8 mouse cellular contexts compared by ENCODE assay signal in genomic region chr7:128740334-128740733, GRCm38 (mm10). TPM values are rescaled to one million over a fixed set of nuclear protein-coding genes. Genes with fewer than 3 reads are reported as not detected.
DNase-seq lines count a peak whose midpoint lies in the region; ATAC-seq and TF ChIP-seq lines count a peak whose summit lies in the region.

TSS of gene Mcmbp (minus strand) at chr7:128740495.

- H3ac ChIP-seq in myocyte (ENCODE audit: control insufficient read depth, insufficient read length): peak within 1 kb of the TSS; percentile 35

- peak within 1 kb of the TSS; percentile 85 for H3K27ac ChIP-seq in heart, embryonic 11.5 days (ENCODE audit: low read depth, low read length)
- H3K27ac ChIP-seq in kidney, embryonic 16.5 days (ENCODE audit: low read length): peak within 1 kb of the TSS; percentile 88
- peak within 1 kb of the TSS; percentile 60 for H3K27ac ChIP-seq in liver, adult 2 months (replicated peaks; ENCODE audit: insufficient read depth, low read depth, low read length)

- peaks cover 30% of the 10 kb centered on the region; the same call in 1 of the 2 replicates for H3K79me2 ChIP-seq in liver, adult 2 months (ENCODE audit: control insufficient read depth, insufficient read depth, low read length)
- peaks cover 48% of the 10 kb centered on the region for H3K79me2 ChIP-seq in myocyte (ENCODE audit: control insufficient read depth, insufficient read depth)

- WGBS in heart, embryonic 11.5 days (ENCODE audit: insufficient replicate concordance): under 1% methylated on average over 32 of the region's 35 CpGs
- under 1% methylated on average over 34 of the region's 35 CpGs for WGBS in kidney, embryonic 16.5 days
- WGBS in liver, adult 2 months: under 1% methylated on average over 34 of the region's 35 CpGs

- H3K9ac ChIP-seq in heart, embryonic 11.5 days (ENCODE audit: low read depth, low read length): peak within 1 kb of the TSS; percentile 94
- H3K9ac ChIP-seq in kidney, embryonic 16.5 days (replicated peaks; ENCODE audit: low read length): peak within 1 kb of the TSS; percentile 99
- peak within 1 kb of the TSS; percentile 92 for H3K9ac ChIP-seq in liver, adult 2 months (ENCODE audit: low read depth, low read length)

- no peaks in the 10 kb centered on the region for H3K36me3 ChIP-seq in heart, embryonic 11.5 days (ENCODE audit: control insufficient read depth, insufficient read depth, low read length)
- 0 out of 2 replicates have a peak, but pooled peaks cover 2% of the 10 kb centered on the region for H3K36me3 ChIP-seq in kidney, embryonic 16.5 days (ENCODE audit: insufficient read depth, low read length)
- no peaks in the 10 kb centered on the region for H3K36me3 ChIP-seq in liver, adult 2 months (ENCODE audit: control insufficient read depth, insufficient read depth, low read length)
- H3K36me3 ChIP-seq in myocyte (ENCODE audit: control insufficient read depth, insufficient read depth): no peaks in the 10 kb centered on the region
- H3K36me3 ChIP-seq in splenic B cell, adult 2 months (ENCODE audit: control insufficient read depth, insufficient read depth, low read length, poor library complexity, severe bottlenecking): no peaks in the 10 kb centered on the region

- DNase-seq in B cell, adult 2 months: peak; percentile 96 to 97
- DNase-seq in brain, adult 2 months (ENCODE audit: low read depth, low spot score): peak; percentile 97
- DNase-seq in liver, adult 2 months (ENCODE audit: extremely low read depth, low read depth, low spot score): peak; percentile 72
- DNase-seq in splenic B cell, adult 2 months (ENCODE audit: low read depth, low spot score): peak; percentile 95

- no peak for TF ChIP-seq CTCF in liver, adult 2 months (IDR thresholded peaks at IDR 0.05; ENCODE audit: low read depth, low read length)

- H3K4me2 ChIP-seq in heart, embryonic 11.5 days: peak within 1 kb of the TSS; percentile 94
- H3K4me2 ChIP-seq in kidney, embryonic 16.5 days (replicated peaks; ENCODE audit: low read depth, low read length): peak within 1 kb of the TSS; percentile 89
- H3K4me2 ChIP-seq in myocyte (ENCODE audit: low read depth): peak within 1 kb of the TSS; percentile 99

- peaks cover 15% of the 10 kb centered on the region for H3K4me1 ChIP-seq in heart, embryonic 11.5 days (ENCODE audit: control insufficient read depth, insufficient read depth, low read length)
- peaks cover 19% of the 10 kb centered on the region for H3K4me1 ChIP-seq in kidney, embryonic 16.5 days (ENCODE audit: insufficient read depth, low read length)
- peaks cover 22% of the 10 kb centered on the region for H3K4me1 ChIP-seq in liver, adult 2 months (ENCODE audit: control insufficient read depth, insufficient read depth, low read length)

- H3K27me3 ChIP-seq in heart, embryonic 11.5 days (ENCODE audit: control insufficient read depth, insufficient read depth, low read length): no peaks in the 10 kb centered on the region
- no peaks in the 10 kb centered on the region for H3K27me3 ChIP-seq in kidney, embryonic 16.5 days (ENCODE audit: insufficient read depth, low read length)
- no peaks in the 10 kb centered on the region for H3K27me3 ChIP-seq in liver, adult 2 months (ENCODE audit: control insufficient read depth, insufficient read depth, low read length)
- H3K27me3 ChIP-seq in myocyte (ENCODE audit: control insufficient read depth, insufficient read depth, insufficient read length): no peaks in the 10 kb centered on the region
- H3K27me3 ChIP-seq in splenic B cell, adult 2 months (ENCODE audit: control insufficient read depth, insufficient read depth, low read length, poor library complexity, severe bottlenecking): no peaks in the 10 kb centered on the region

- peak within 1 kb of the TSS; percentile 97 for H3K4me3 ChIP-seq in heart, embryonic 11.5 days (ENCODE audit: low read depth, low read length)
- peak within 1 kb of the TSS; percentile 99 for H3K4me3 ChIP-seq in kidney, embryonic 16.5 days (ENCODE audit: low read length)
- peak within 1 kb of the TSS; percentile 98 for H3K4me3 ChIP-seq in liver, adult 2 months (ENCODE audit: insufficient read depth, low read depth, low read length)
- H3K4me3 ChIP-seq in myocyte: peak within 1 kb of the TSS; percentile 49

- no peaks in the 10 kb centered on the region for H3K9me3 ChIP-seq in heart, embryonic 11.5 days (replicated peaks; ENCODE audit: control insufficient read depth, low read length)
- no peaks in the 10 kb centered on the region for H3K9me3 ChIP-seq in kidney, embryonic 16.5 days (ENCODE audit: low read length)

- peak; percentile 85 for ATAC-seq in erythroblast, adult 5-6 weeks (replicated peaks; ENCODE audit: low FRiP score, poor library complexity, severe bottlenecking)
- peak; percentile 88 for ATAC-seq in heart, embryonic 11.5 days (replicated peaks; ENCODE audit: insufficient number of reproducible peaks, low FRiP score, low TSS enrichment)
- ATAC-seq in kidney, embryonic 16.5 days (ENCODE audit: low FRiP score, low TSS enrichment): peak; percentile 88

- peak; percentile 71; the same call in 1 of the 2 replicates for TF ChIP-seq POLR2A in liver, adult 2 months (IDR thresholded peaks at IDR 0.05; ENCODE audit: extremely low read depth, insufficient read depth, low read length)
- peak; percentile 88 for TF ChIP-seq POLR2A in myocyte (IDR thresholded peaks at IDR 0.05; ENCODE audit: insufficient read length, low read depth)

TF ChIP-seq in myocyte, 11 proteins besides CTCF, POLR2A, EP300 and RAD21:
- no peak for TF ChIP-seq TCF3 (IDR thresholded peaks at IDR 0.05; ENCODE audit: insufficient read length, low read depth)
- TF ChIP-seq REST (IDR thresholded peaks at IDR 0.05; ENCODE audit: insufficient read depth, insufficient read length): no peak
- no peak for TF ChIP-seq TCF12 (IDR thresholded peaks at IDR 0.05; ENCODE audit: insufficient read depth, poor library complexity, severe bottlenecking)
- TF ChIP-seq MYOD1 (IDR thresholded peaks at IDR 0.05; ENCODE audit: control insufficient read depth in 1 of 3, insufficient read length in 2 of 3, low read depth in 2 of 3): peak in 1 of 3 experiments; percentile 41
- TF ChIP-seq MAX (IDR thresholded peaks at IDR 0.05; ENCODE audit: low read depth): no peak
- no peak for TF ChIP-seq SRF (IDR thresholded peaks at IDR 0.05; ENCODE audit: control insufficient read depth, insufficient read length, low read depth)
- TF ChIP-seq E2F4 (IDR thresholded peaks at IDR 0.05; ENCODE audit: insufficient read depth): peak; percentile 51
- TF ChIP-seq CEBPB (IDR thresholded peaks at IDR 0.05; ENCODE audit: insufficient read depth, poor library complexity, severe bottlenecking): no peak
- peak; percentile 85 for TF ChIP-seq POLR2AphosphoS2 (IDR thresholded peaks at IDR 0.05; ENCODE audit: insufficient read length, low read depth)

RNA-seq across cellular contexts. Expression of gene Mcmbp, which starts in this region (rescaled TPM):
- 22.8 and 44.6 TPM in 2 replicates for total RNA-seq in erythroblast, adult 5-6 weeks (2015; ENCODE audit: low replicate concordance)
- total RNA-seq in erythroblast, adult 5-6 weeks (2017; ENCODE audit: low replicate concordance): 14.5 and 16.8 TPM in 2 replicates
- 43.1 and 43.5 TPM in 2 replicates for polyA plus RNA-seq in heart, embryonic 11.5 days (2014; fragmentation: Nextera tagmentation; extraction: Ambion mirVana)
- 54.8 and 61.2 TPM in 2 replicates for polyA plus RNA-seq in kidney, embryonic 16.5 days (2015; fragmentation: Nextera tagmentation; extraction: Ambion mirVana)
- total RNA-seq in liver, adult 2 months (2014; rRNA removed): 12.8 and 15.6 TPM in 2 replicates
- 10.0 and 11.4 TPM in 2 replicates for polyA plus RNA-seq in liver, adult 2 months (2012; rRNA removed)
- polyA plus RNA-seq in myocyte (2012; fragmentation: generic; extraction: Trizol): 14.5 TPM

Comparison
In these comparisons a context has a peak if more than half of its experiments do, and no peak if none do; other contexts are left out.
1. Peak in every context shown above with its lines: DNase-seq, ATAC-seq, H3K4me3 ChIP-seq and H3K27ac ChIP-seq.
2. H3K4me3 ChIP-seq: peak in every context shown above with its lines; median percentile 99 in kidney, embryonic 16.5 days; 98 in liver, adult 2 months; 97 in heart, embryonic 11.5 days; 49 in myocyte.